Mouse (Mus musculus) midbrain, embryonic 12.5 days (tissue): ENCODE measurements around the gene Pbx4. TPM values are rescaled to one million over a fixed set of nuclear protein-coding genes. Genes with fewer than 3 reads are reported as not detected.
A peak's percentile ranks its signal among the peaks of the same experiment; 100 is the strongest.

ENCODE experiments used
- ATAC-seq: fragments of 200-750 bp; cut with Nextera tagmentation; 2 replicates; pipeline ENCODE4 v1.8.0; 2017; ENCODE audit warnings: low read depth, moderate TSS enrichment, moderate library complexity; ENCODE audit not compliant: low FRiP score
- H3K27ac ChIP-seq: fragments of 300-500 bp; sonication (generic); replicated peaks from 2 replicates; pipeline ENCODE4 v1.5.1; 2016; ENCODE audit warnings: mild to moderate bottlenecking
- H3K27me3 ChIP-seq: fragments of 300-500 bp; sonication (generic); 2 replicates; pipeline ENCODE4 v1.6.1; 2016; ENCODE audit warnings: mild to moderate bottlenecking
- H3K36me3 ChIP-seq: fragments of 300-500 bp; sonication (generic); 2 replicates; pipeline ENCODE4 v1.6.1; 2016
- H3K4me1 ChIP-seq: fragments of 300-500 bp; sonication (generic); 2 replicates; pipeline ENCODE4 v1.6.1; 2016
- H3K4me2 ChIP-seq: fragments of 300-500 bp; sonication (generic); replicated peaks from 2 replicates; pipeline ENCODE4 v1.6.1; 2016; ENCODE audit warnings: mild to moderate bottlenecking, moderate library complexity
- H3K4me3 ChIP-seq: fragments of 300-500 bp; sonication (generic); 2 replicates; pipeline ENCODE4 v1.5.1; 2016; ENCODE audit warnings: mild to moderate bottlenecking
- H3K9ac ChIP-seq: fragments of 300-500 bp; sonication (generic); replicated peaks from 2 replicates; pipeline ENCODE4 v1.6.1; 2016; ENCODE audit warnings: mild to moderate bottlenecking, moderate library complexity
- H3K9me3 ChIP-seq: fragments of 300-500 bp; sonication (generic); 2 replicates; pipeline ENCODE4 v1.6.1; 2016; ENCODE audit warnings: mild to moderate bottlenecking
- WGBS: fragments of 180-500 bp; shearing (Covaris S2); methylation state at CpG from one replicate; pipeline ENCODE4 v1.1.7; 2016; 5-methylcytosine and 5-hydroxymethylcytosine counted together
- polyA plus RNA-seq: library from polyadenylated mRNA; unstranded; fragments of >200 nt; fragmentation: Nextera tagmentation; extraction: Ambion mirVana; gene quantifications from 2 replicates; pipeline ENCODE4 v1.2.1, GENCODE M21; 2016

Gene Pbx4
- polyA plus RNA-seq, 1 experiment from 2014 or later, result 44.8 TPM

DNA sequence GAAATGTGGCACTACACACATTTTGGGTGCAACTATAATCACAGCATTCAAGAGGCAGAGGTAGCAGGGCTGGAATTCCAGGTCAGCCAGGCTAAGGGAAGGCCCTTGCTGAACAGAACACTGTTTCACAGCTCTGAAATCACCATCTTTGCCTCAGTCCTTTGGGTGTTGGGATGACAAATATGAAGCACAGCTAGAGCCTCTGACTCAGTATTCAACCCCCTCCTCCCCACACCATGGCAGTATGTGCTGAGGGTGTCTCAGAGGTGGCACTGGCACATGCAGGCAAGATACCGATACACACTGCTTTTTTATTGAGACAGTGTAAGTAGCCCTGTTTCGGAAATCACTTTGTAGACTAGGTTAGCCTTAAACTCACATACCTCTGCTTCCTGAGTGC lies 74.0 kb downstream of the Pbx4 start:
- peaks cover 20% of the 10 kb centered on the region for H3K4me1 ChIP-seq
- H3K27me3 ChIP-seq, result no peaks in the 10 kb centered on the region
- 89% methylated on average over 2 of the region's 2 CpGs for WGBS
- no peak overlapping the region for H3K4me3 ChIP-seq
- H3K4me2 ChIP-seq, result no peak overlapping the region
- peaks cover 37% of the 10 kb centered on the region for H3K36me3 ChIP-seq
- no peak overlapping the region for H3K9ac ChIP-seq
- no peaks in the 10 kb centered on the region for H3K9me3 ChIP-seq
- no peak overlapping the region for H3K27ac ChIP-seq
- no peak for ATAC-seq

DNA sequence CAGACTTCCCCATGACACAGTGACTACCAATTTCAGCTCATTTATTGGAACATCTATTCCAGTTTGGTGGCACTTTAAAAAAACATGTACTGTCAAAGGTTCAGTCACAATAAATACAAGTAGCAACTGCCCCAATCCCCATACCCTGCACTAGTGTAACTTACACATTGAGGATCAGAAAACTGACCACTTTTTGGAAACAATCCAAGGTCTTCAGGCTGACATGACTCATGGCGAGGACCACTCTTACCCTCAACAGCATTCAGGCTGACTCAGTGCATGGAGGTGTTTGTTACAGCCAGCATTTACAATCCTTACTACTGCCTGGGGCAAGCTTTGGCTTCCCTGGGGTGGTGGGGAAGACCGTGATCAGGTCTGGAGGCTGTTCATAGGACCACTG lies 74.8 kb downstream of the Pbx4 start:
- 97% methylated on average over 2 of the region's 2 CpGs for WGBS
- H3K36me3 ChIP-seq, result peaks cover 45% of the 10 kb centered on the region
- H3K9me3 ChIP-seq, result no peaks in the 10 kb centered on the region
- no peak overlapping the region for H3K4me2 ChIP-seq
- H3K4me1 ChIP-seq, result peaks cover 16% of the 10 kb centered on the region
- H3K9ac ChIP-seq, result no peak overlapping the region
- no peak overlapping the region for H3K4me3 ChIP-seq
- ATAC-seq, result no peak
- H3K27me3 ChIP-seq, result no peaks in the 10 kb centered on the region
- no peak overlapping the region for H3K27ac ChIP-seq

GRCm38 (mm10) chr8:69911917-69912316 lies 79.6 kb downstream of the Pbx4 start:
- no peak for ATAC-seq

DNA sequence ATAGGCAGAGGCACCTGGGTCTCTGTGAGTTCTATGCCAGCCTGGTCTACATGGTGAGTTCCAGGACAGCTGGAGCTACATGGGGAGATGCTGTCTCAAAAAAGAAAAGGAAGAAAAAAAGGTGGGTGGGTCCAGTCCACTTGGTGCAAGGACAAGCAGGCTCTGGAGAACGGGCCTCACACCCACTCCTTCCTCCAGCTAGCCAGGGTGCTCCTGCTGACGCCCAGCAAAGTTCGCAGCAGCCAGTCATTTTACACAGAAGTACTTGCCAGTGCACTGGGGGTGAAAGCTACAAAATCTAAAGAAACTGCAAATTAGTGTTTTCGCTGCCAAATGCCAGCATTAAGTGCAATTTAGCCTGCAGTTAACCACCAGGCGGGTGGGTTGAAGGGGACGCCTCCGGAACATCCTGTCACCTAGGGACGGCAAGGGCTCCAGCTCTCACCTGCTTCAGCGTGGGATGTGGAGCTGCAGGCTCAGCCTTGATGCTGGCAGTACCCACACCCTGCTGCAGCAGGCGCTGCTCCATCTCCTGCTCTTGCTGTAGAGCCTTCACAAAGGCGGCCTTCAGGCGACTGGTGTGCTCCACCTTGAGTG lies 80.3 kb downstream of the Pbx4 start:
- no peak overlapping the region for H3K4me2 ChIP-seq
- H3K4me3 ChIP-seq, result no peak overlapping the region
- H3K27me3 ChIP-seq, result no peaks in the 10 kb centered on the region
- H3K9ac ChIP-seq, result no peak overlapping the region
- H3K36me3 ChIP-seq, result peaks cover 96% of the 10 kb centered on the region
- 91% methylated on average over 12 of the region's 12 CpGs for WGBS
- H3K9me3 ChIP-seq, result no peaks in the 10 kb centered on the region
- H3K4me1 ChIP-seq, result no peaks in the 10 kb centered on the region
- no peak overlapping the region for H3K27ac ChIP-seq
- ATAC-seq, result no peak

More at GRCm38 (mm10) chr8:69911917-69912316, 79.6 kb downstream of the Pbx4 start:
- no peak overlapping the region for H3K9ac ChIP-seq
- H3K27me3 ChIP-seq, result no peaks in the 10 kb centered on the region
- 96% methylated on average over 13 of the region's 13 CpGs for WGBS
- H3K4me3 ChIP-seq, result no peak overlapping the region
- H3K27ac ChIP-seq, result no peak overlapping the region
- no peak overlapping the region for H3K4me2 ChIP-seq
- peaks cover 90% of the 10 kb centered on the region for H3K36me3 ChIP-seq
- no peaks in the 10 kb centered on the region for H3K9me3 ChIP-seq
- no peaks in the 10 kb centered on the region for H3K4me1 ChIP-seq

GRCm38 (mm10) chr8:69914526-69914925 lies 82.2 kb downstream of the Pbx4 start:
- ATAC-seq, result no peak
- Histone ChIP-seq H3K27me3 (no peaks in the 10 kb centered on the region), H3K9me3 (no peaks in the 10 kb centered on the region), H3K4me3 (no peak overlapping the region), H3K4me1 (no peaks in the 10 kb centered on the region), H3K9ac (no peak overlapping the region), H3K36me3 (peaks cover 82% of the 10 kb centered on the region), H3K4me2 (no peak overlapping the region), H3K27ac (no peak overlapping the region)
- 90% methylated on average over 4 of the region's 4 CpGs for WGBS

DNA sequence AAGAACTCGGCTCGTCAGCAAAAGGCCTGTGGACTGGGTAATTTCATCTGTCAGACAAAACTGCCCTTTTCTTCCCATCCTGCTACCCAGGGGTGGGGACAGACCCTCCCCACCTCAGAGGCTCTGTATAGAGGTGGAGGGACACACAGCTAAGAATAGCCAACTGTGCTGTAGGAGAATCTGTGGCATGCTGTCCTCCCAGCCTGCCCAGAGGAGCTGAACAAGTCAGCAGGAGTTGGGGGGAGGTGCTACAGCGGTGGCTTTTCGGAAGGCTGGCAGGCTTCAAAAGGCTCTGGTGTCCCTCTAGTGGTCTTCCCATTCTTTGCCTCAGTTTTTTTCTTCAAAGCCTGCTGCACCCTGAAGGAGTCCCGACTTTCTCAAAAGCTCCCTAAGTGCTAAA lies 83.5 kb downstream of the Pbx4 start:
- Histone ChIP-seq H3K9me3 (no peaks in the 10 kb centered on the region), H3K4me3 (no peak overlapping the region), H3K9ac (no peak overlapping the region), H3K4me1 (peaks cover 10% of the 10 kb centered on the region), H3K4me2 (no peak overlapping the region), H3K27me3 (no peaks in the 10 kb centered on the region), H3K27ac (no peak overlapping the region), H3K36me3 (peaks cover 71% of the 10 kb centered on the region)
- 48% methylated on average over 5 of the region's 5 CpGs for WGBS
- ATAC-seq, result no peak

GRCm38 (mm10) chr8:69918506-69918905 lies 86.2 kb downstream of the Pbx4 start:
- H3K36me3 ChIP-seq, result peaks cover 44% of the 10 kb centered on the region

DNA sequence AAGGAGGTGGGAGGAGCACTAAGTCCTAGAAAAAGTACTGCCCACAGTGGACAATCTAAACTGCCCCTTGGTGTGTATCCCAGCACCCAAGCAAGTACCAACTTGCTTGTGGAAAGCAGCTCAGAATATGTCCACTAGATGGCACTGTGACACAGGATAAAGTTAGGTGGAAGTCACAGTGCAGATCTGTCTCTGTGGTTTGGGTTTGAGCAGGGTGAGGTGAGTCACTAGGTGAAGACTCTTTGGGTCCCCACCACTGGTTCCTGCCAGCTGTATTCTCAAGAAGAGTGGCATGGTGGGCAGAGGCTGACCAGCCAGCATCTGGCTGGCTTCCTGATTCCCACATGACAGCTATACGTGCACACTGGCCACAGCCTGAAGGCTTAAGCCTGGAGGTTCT lies 86.7 kb downstream of the Pbx4 start:
- peaks cover 39% of the 10 kb centered on the region for H3K36me3 ChIP-seq
- WGBS, result 67% methylated on average over 1 of the region's 1 CpGs
- peaks cover 19% of the 10 kb centered on the region for H3K4me1 ChIP-seq
- H3K27me3 ChIP-seq, result no peaks in the 10 kb centered on the region
- ATAC-seq, result peak; percentile 54
- no peak overlapping the region for H3K9ac ChIP-seq
- no peak overlapping the region for H3K27ac ChIP-seq
- no peaks in the 10 kb centered on the region for H3K9me3 ChIP-seq
- H3K4me3 ChIP-seq, result no peak overlapping the region
- H3K4me2 ChIP-seq, result no peak overlapping the region

More at GRCm38 (mm10) chr8:69918506-69918905, 86.2 kb downstream of the Pbx4 start:
- Histone ChIP-seq H3K4me1 (peaks cover 19% of the 10 kb centered on the region), H3K9me3 (no peaks in the 10 kb centered on the region), H3K4me3 (no peak overlapping the region), H3K27me3 (no peaks in the 10 kb centered on the region), H3K4me2 (no peak overlapping the region), H3K27ac (no peak overlapping the region), H3K9ac (no peak overlapping the region)
- 0 out of 2 replicates have a peak, but pooled peaks have one; percentile 1 for ATAC-seq

GRCm38 (mm10) chr8:69919876-69920662 lies 87.8 kb downstream of the Pbx4 start:
- H3K4me2 ChIP-seq, result peak overlapping the region; percentile 34
- peaks cover 28% of the 10 kb centered on the region for H3K36me3 ChIP-seq
- no peak overlapping the region for H3K9ac ChIP-seq
- H3K27ac ChIP-seq, result peak overlapping the region; percentile 79
- ATAC-seq, result peak; percentile 70
- peaks cover 19% of the 10 kb centered on the region for H3K4me1 ChIP-seq
- no peaks in the 10 kb centered on the region for H3K27me3 ChIP-seq
- H3K4me3 ChIP-seq, result no peak overlapping the region
- 50% methylated on average over 11 of the region's 11 CpGs for WGBS
- no peaks in the 10 kb centered on the region for H3K9me3 ChIP-seq

- Histone ChIP-seq H3K9me3 (no peaks in the 10 kb centered on the region), H3K36me3 (peaks cover 17% of the 10 kb centered on the region), H3K4me3 (no peak overlapping the region), H3K4me2 (0 out of 2 replicates have a peak overlapping the region, but pooled peaks have one; percentile 34), H3K4me1 (peaks cover 19% of the 10 kb centered on the region), H3K9ac (no peak overlapping the region), H3K27me3 (no peaks in the 10 kb centered on the region), H3K27ac (peak overlapping the region; percentile 79)
- 95% methylated on average over 2 of the region's 2 CpGs for WGBS
- no peak for ATAC-seq
These were observed 88.8 kb downstream of the Pbx4 start for GRCm38 (mm10) chr8:69921141-69921540.
